Mouse (Mus musculus): ENCODE data around the gene Derl2.

DNA sequence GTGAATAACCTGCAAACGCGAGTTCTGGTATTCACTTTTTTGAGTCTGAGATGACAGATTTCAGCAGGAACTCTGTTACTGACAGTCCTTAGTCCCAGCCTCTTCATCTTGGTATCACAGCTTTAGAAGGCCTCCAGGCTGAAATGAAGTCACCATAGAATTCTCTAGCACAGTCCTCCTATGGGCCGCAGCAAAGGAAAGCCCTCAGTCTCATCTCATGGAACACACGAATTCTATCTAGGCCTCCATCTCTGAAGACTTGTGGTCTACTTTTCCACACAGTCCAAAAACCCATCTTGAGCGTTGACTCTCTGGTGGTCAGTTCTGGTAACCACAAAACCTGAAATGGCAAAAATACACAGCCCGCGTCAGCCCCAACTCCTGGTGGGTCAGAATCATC, 12.4 kb upstream of the Derl2 start:
- TF ChIP-seq POLR2A (IDR thresholded peaks at IDR 0.05; ENCODE audit: extremely low read depth, insufficient read depth, low read length) = no peak
- TF ChIP-seq CTCF (IDR thresholded peaks at IDR 0.05; ENCODE audit: extremely low read depth, insufficient read depth, low read length) = no peak
